Mouse (Mus musculus): ENCODE measurements around the gene Mipep. TPM values are rescaled to one million over a fixed set of nuclear protein-coding genes. Genes with fewer than 3 reads are reported as not detected.

The Mipep gene
- total RNA-seq, 1 experiment: 7.9 TPM

GRCm38 (mm10) chr14:60845261-60846045 is 61.1 kb downstream of the Mipep start:
- Histone ChIP-seq H3K36me3 (ENCODE audit: control insufficient read depth, insufficient read depth, low read length, poor library complexity, severe bottlenecking) (peaks cover 4% of the 10 kb centered on the region; the same call in 1 of the 2 replicates), H3K9me3 (ENCODE audit: control insufficient read depth, insufficient read depth, low read depth, low read length) (no peaks in the 10 kb centered on the region), H3K9ac (ENCODE audit: insufficient read depth, low read depth, low read length, poor library complexity, severe bottlenecking) (no peak overlapping the region), H3K27ac (ENCODE audit: insufficient read depth, low read depth, low read length, poor library complexity, severe bottlenecking) (no peak overlapping the region), H3K4me1 (ENCODE audit: control insufficient read depth in 2 of 2, insufficient read depth in 2 of 2, low read length in 2 of 2, poor library complexity in 1 of 2) (peaks cover 4% of the 10 kb centered on the region in 2 experiments), H3K4me3 (ENCODE audit: insufficient read depth in 1 of 2, low read depth in 1 of 2, low read length in 2 of 2, poor library complexity in 1 of 2, severe bottlenecking in 1 of 2) (no peak overlapping the region)
- in situ Hi-C loops (cut with MboI; ENCODE audit: low sequenced_read_pairs in 2 of 2, unreplicated experiment in 2 of 2): no loop called here
- TF ChIP-seq CHD2 (IDR thresholded peaks at IDR 0.05; ENCODE audit: low read depth, low read length) (no peak), ZNF384 (IDR thresholded peaks at IDR 0.05; ENCODE audit: low read depth, low read length) (no peak), HCFC1 (IDR thresholded peaks at IDR 0.05; ENCODE audit: borderline replicate concordance, insufficient read depth, low read length) (no peak)
- DNase-seq (ENCODE audit: low read depth, low spot score): no peak

- no peak overlapping the region for H3K27ac ChIP-seq (ENCODE audit: insufficient read depth, low read depth, low read length, poor library complexity, severe bottlenecking)
- in situ Hi-C loops (cut with MboI; ENCODE audit: low sequenced_read_pairs in 2 of 2, unreplicated experiment in 2 of 2): no loop called here
- no peak overlapping the region for H3K9ac ChIP-seq (ENCODE audit: insufficient read depth, low read depth, low read length, poor library complexity, severe bottlenecking)
- DNase-seq (ENCODE audit: low read depth, low spot score): no peak
- peaks cover 4% of the 10 kb centered on the region in 2 experiments for H3K4me1 ChIP-seq (ENCODE audit: control insufficient read depth in 2 of 2, insufficient read depth in 2 of 2, low read length in 2 of 2, poor library complexity in 1 of 2)
- H3K4me3 ChIP-seq (ENCODE audit: insufficient read depth in 1 of 2, low read depth in 1 of 2, low read length in 2 of 2, poor library complexity in 1 of 2, severe bottlenecking in 1 of 2): no peak overlapping the region
- H3K9me3 ChIP-seq (ENCODE audit: control insufficient read depth, insufficient read depth, low read depth, low read length): no peaks in the 10 kb centered on the region
- H3K36me3 ChIP-seq (ENCODE audit: control insufficient read depth, insufficient read depth, low read length, poor library complexity, severe bottlenecking): peaks cover 4% of the 10 kb centered on the region; the same call in 1 of the 2 replicates
- TF ChIP-seq ZNF384 (IDR thresholded peaks at IDR 0.05; ENCODE audit: low read depth, low read length) (no peak), HCFC1 (IDR thresholded peaks at IDR 0.05; ENCODE audit: borderline replicate concordance, insufficient read depth, low read length) (no peak), CHD2 (IDR thresholded peaks at IDR 0.05; ENCODE audit: low read depth, low read length) (no peak), MAFK (IDR thresholded peaks at IDR 0.05; ENCODE audit: insufficient read depth, low read depth, low read length) (no peak), ZC3H11A (IDR thresholded peaks at IDR 0.05; ENCODE audit: borderline replicate concordance, low read depth, low read length) (no peak)
These were observed 61.8 kb downstream of the Mipep start for GRCm38 (mm10) chr14:60846174-60846573.

- peaks cover 0 to 2% of the 10 kb centered on the region in 2 experiments; a peak in 1 of 4 replicates for H3K4me1 ChIP-seq (ENCODE audit: control insufficient read depth in 2 of 2, insufficient read depth in 2 of 2, low read length in 2 of 2, poor library complexity in 1 of 2)
- no peak for DNase-seq (ENCODE audit: low read depth, low spot score)
- TF ChIP-seq MAFK (IDR thresholded peaks at IDR 0.05; ENCODE audit: insufficient read depth, low read depth, low read length) (no peak), ZC3H11A (IDR thresholded peaks at IDR 0.05; ENCODE audit: borderline replicate concordance, low read depth, low read length) (no peak), ZNF384 (IDR thresholded peaks at IDR 0.05; ENCODE audit: low read depth, low read length) (no peak), CHD2 (IDR thresholded peaks at IDR 0.05; ENCODE audit: low read depth, low read length) (no peak), HCFC1 (IDR thresholded peaks at IDR 0.05; ENCODE audit: borderline replicate concordance, insufficient read depth, low read length) (no peak)
- no peaks in the 10 kb centered on the region for H3K9me3 ChIP-seq (ENCODE audit: control insufficient read depth, insufficient read depth, low read depth, low read length)
- no peak overlapping the region for H3K27ac ChIP-seq (ENCODE audit: insufficient read depth, low read depth, low read length, poor library complexity, severe bottlenecking)
- no peak overlapping the region for H3K4me3 ChIP-seq (ENCODE audit: insufficient read depth in 1 of 2, low read depth in 1 of 2, low read length in 2 of 2, poor library complexity in 1 of 2, severe bottlenecking in 1 of 2)
- H3K36me3 ChIP-seq (ENCODE audit: control insufficient read depth, insufficient read depth, low read length, poor library complexity, severe bottlenecking): peaks cover 4% of the 10 kb centered on the region; the same call in 1 of the 2 replicates
- in situ Hi-C loops (cut with MboI; ENCODE audit: low sequenced_read_pairs in 2 of 2, unreplicated experiment in 2 of 2): no loop called here
- no peak overlapping the region for H3K9ac ChIP-seq (ENCODE audit: insufficient read depth, low read depth, low read length, poor library complexity, severe bottlenecking)
These were observed 63.8 kb downstream of the Mipep start for GRCm38 (mm10) chr14:60848194-60848593.

- Histone ChIP-seq H3K4me1 (ENCODE audit: control insufficient read depth in 2 of 2, insufficient read depth in 2 of 2, low read length in 2 of 2, poor library complexity in 1 of 2) (peaks cover 0 to 2% of the 10 kb centered on the region in 2 experiments; a peak in 1 of 4 replicates), H3K36me3 (ENCODE audit: control insufficient read depth, insufficient read depth, low read length, poor library complexity, severe bottlenecking) (peaks cover 9% of the 10 kb centered on the region; the same call in 1 of the 2 replicates), H3K9me3 (ENCODE audit: control insufficient read depth, insufficient read depth, low read depth, low read length) (no peaks in the 10 kb centered on the region), H3K27ac (ENCODE audit: insufficient read depth, low read depth, low read length, poor library complexity, severe bottlenecking) (no peak overlapping the region), H3K9ac (ENCODE audit: insufficient read depth, low read depth, low read length, poor library complexity, severe bottlenecking) (no peak overlapping the region), H3K4me3 (ENCODE audit: insufficient read depth in 1 of 2, low read depth in 1 of 2, low read length in 2 of 2, poor library complexity in 1 of 2, severe bottlenecking in 1 of 2) (no peak overlapping the region)
- no peak for DNase-seq (ENCODE audit: low read depth, low spot score)
- TF ChIP-seq ZC3H11A (IDR thresholded peaks at IDR 0.05; ENCODE audit: borderline replicate concordance, low read depth, low read length): no peak
- TF ChIP-seq MAFK (IDR thresholded peaks at IDR 0.05; ENCODE audit: insufficient read depth, low read depth, low read length): no peak
- no peak for TF ChIP-seq CHD2 (IDR thresholded peaks at IDR 0.05; ENCODE audit: low read depth, low read length)
- no peak for TF ChIP-seq HCFC1 (IDR thresholded peaks at IDR 0.05; ENCODE audit: borderline replicate concordance, insufficient read depth, low read length)
- no peak for TF ChIP-seq ZNF384 (IDR thresholded peaks at IDR 0.05; ENCODE audit: low read depth, low read length)
- in situ Hi-C loops (cut with MboI; ENCODE audit: low sequenced_read_pairs in 2 of 2, unreplicated experiment in 2 of 2): no loop called here
These were observed 65.7 kb downstream of the Mipep start for GRCm38 (mm10) chr14:60850101-60850500.
